Mouse (Mus musculus): ENCODE data around the gene Mpv17l2.

The Mpv17l2 gene

GRCm38 (mm10) chr8:70791294-70791701 lies 30.6 kb upstream of the Mpv17l2 start:
- DNase-seq (ENCODE audit: low read depth in 2 of 2, low spot score in 2 of 2) = peak; percentile 62 to 83

- no peak for DNase-seq (ENCODE audit: low read depth in 2 of 2, low spot score in 2 of 2)
Measured at GRCm38 (mm10) chr8:70790846-70791245, 30.1 kb upstream of the Mpv17l2 start.

DNA sequence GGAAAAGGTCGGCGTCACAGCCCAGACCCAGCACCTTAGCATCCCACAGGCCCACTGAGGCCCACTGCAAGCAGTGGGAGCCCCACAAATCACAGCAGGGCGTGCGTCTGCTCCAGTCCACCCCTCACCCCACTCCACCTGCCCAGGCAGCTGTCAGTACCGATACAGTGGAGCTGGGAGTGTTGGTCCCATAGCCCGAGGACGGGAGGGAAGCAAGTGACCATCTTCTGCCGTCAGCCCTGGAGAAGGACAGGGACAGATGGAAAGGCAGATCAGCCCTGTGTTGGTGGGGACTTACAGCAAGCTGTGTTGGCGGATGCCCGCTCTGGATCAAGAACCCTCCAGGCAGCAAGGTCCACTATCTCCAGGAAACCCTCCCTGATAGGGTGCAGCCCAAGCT lies 28.3 kb upstream of the Mpv17l2 start:
- no peak for DNase-seq (ENCODE audit: low read depth in 2 of 2, low spot score in 2 of 2)

DNA sequence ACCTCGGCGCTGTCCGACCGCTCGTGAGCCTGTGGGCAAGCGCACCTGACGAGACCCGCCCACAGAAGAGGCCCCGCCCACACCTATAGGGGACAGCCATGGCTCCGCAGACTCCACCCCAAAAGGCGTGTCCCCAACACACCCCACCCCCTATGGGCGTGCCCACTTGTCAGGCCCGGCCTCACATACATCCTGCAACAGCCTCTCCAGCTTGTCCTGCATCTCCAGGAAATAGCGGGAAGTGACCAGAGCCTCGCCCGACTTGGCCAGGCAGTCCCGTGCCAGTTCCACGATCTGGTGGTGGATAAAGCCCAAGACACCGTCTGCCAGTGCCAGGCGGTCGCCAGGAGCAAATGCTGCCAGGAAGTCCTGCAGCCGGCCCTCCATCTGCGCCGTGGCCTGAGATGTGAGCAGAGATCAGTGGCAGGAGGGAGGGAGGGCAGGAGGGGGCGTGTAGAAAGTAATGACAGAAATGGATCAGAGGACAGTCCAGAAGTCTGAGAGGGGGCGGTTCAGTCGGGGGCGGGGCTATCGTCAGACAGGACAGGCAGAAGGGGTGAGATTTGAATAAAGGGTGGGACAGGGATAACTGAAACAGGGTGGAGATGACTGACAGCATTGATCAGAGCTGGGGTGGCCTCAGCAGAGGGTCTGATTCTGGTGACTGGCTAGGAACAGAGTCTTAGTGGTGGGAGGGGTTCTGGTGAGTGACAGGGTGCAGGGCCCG lies 27.4 kb upstream of the Mpv17l2 start:
- DNase-seq (ENCODE audit: low read depth in 2 of 2, low spot score in 2 of 2) = no peak

DNA sequence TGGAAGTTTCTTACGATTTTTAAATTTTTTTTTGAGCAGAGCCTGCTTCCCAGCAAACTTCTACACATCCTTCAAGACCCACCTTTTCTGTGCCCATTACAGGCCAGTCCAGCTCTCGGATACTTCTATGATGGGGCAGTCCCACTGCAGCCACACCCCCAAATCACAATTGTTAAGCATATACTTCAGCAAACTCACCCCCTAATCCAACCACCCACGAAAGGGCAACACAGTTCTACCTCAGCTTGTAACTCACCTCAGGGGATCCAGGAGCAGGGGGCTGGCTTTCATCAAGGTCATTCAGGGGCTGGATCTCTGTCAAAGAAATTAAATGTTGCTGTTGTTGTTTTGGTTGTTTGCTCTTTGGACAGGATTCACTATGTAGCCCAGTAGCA lies 26.3 kb upstream of the Mpv17l2 start:
- DNase-seq (ENCODE audit: low read depth in 2 of 2, low spot score in 2 of 2) = no peak

GRCm38 (mm10) chr8:70786291-70787050 lies 25.7 kb upstream of the Mpv17l2 start:
- DNase-seq (ENCODE audit: low read depth in 2 of 2, low spot score in 2 of 2) = no peak

GRCm38 (mm10) chr8:70780093-70780492 lies 19.3 kb upstream of the Mpv17l2 start:
- DNase-seq (ENCODE audit: low read depth in 2 of 2, low spot score in 2 of 2) = no peak

DNA sequence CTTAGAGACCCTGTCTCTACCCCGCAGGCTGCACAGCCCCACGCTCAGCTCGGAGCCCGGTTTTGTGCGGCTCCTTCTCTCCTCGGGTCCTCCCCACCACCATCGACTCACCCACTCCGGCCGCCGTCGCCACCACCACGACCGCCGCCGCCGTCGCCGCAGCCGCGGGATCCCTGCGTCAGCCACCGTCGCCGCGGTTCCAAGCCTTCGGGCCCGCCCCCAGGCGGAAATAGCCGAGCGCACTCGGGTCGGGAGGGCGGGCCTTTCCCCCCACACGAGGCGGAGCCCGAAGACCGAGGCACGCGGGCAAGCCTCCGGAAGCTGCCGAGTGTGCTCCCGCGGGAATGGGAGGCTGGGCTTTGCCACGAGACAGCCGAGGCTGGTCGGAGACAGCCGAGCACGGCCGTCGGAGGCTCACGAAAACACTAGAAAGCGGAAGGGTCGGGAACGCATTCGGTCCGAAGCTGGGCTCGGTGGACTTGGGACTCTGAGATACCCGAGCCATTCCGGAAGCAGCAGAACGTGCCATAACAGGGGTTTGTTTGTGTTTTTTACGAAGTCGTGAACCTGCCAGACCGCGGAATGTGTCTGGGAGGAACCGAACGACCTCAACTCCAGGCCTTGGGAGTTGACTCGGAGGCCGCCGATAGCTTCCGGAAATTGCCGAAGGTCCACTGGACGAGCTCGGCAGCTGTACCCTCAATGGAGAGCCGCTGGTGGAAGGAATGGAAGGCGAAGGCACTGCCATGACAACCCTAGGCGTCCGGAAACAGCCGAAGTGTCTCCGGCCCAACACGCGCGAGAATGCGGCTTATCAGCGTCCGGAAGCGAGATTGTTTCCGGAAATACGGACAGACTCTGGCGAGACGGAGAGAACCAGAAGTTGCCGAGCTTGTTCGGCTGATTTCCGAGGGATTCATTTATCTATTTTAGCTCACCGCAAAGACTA lies 16.0 kb upstream of the Mpv17l2 start, which contains the start of gene Pik3r2:
Pik3r2 (minus strand) TSS at position 218 of the 949 bp plus-strand sequence.
- DNase-seq (ENCODE audit: low read depth in 2 of 2, low spot score in 2 of 2) = peak; percentile 93 to 97

DNA sequence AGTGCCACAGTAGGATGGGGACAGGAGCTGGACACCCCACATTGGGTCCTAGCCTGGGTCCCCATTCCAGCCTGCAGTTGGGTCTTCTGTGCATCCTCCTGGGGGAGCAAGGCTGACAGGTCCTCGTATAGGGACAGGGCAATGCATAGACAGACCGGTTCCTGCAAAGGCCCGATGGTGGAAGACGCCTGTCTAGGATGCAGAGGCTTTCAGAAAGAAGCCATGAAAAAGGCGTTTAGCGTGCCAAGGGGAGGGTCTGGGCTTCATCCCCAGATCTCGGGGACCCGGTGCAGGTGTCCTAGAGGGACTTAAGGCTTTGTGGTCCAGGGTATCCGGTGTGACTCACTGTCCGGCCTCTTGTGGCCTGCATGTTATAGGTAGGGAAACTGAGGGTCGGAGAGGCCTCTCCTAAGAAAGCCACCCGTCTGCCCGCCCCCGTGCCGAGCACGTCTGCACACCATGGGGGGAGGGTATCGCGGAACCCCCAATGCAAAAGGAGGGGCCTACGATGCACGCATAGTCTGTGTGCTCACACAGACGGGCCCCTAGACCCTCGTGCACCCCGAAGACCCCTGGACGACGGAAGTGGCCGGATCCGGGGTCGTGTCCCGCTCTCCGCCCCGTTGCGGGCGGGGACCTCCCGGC lies 15.2 kb upstream of the Mpv17l2 start:
- no peak for DNase-seq (ENCODE audit: low read depth in 2 of 2, low spot score in 2 of 2)

GRCm38 (mm10) chr8:70775227-70775626 lies 14.5 kb upstream of the Mpv17l2 start:
- DNase-seq (ENCODE audit: low read depth in 2 of 2, low spot score in 2 of 2) = no peak

GRCm38 (mm10) chr8:70774740-70775139 lies 14.0 kb upstream of the Mpv17l2 start:
- no peak for DNase-seq (ENCODE audit: low read depth in 2 of 2, low spot score in 2 of 2)

DNA sequence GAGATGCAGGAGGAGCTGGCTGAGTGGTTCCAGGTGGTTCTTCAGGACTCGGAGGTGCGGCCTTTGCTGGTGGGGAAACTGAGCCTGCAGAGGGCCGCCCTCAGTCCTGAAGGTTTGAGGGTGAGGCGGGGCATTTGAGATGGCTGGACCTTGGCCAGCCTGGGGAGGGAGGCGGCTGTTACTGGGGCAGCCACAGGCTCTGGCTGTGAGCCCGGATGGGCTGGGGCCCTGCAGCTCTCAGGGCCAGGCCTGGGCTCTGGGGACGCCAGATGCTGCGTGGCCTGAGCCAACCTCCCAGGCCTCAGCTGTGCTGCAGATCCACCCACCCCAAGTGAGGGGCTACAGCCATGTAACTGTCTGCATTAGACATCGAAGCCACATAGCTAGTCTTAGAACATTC lies 13.1 kb upstream of the Mpv17l2 start:
- no peak for DNase-seq (ENCODE audit: low read depth in 2 of 2, low spot score in 2 of 2)

DNA sequence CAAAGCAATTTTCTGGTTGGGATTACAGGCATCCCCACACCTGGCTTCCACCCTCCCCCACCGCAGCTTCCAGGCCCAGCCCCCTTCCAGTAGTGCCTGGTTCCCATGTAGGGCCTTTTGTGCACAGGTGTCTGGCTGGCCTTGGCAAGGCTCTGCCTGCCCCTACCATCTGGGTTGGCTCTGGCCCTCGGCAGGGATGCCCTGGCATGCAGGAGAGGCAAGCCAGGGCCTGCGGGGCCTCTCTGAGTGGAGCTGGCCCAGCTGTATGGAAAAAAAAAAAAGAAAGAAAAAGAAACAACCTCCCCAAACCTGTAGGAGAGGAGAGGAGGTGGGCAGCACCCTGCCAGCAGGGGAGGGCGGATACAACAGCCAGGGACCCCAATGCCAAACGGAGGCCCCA lies 12.7 kb upstream of the Mpv17l2 start:
- DNase-seq (ENCODE audit: low read depth in 2 of 2, low spot score in 2 of 2) = no peak

- no peak for DNase-seq (ENCODE audit: low read depth in 2 of 2, low spot score in 2 of 2)
Measured at GRCm38 (mm10) chr8:70772890-70773289, 12.1 kb upstream of the Mpv17l2 start.

- DNase-seq (ENCODE audit: low read depth in 2 of 2, low spot score in 2 of 2) = no peak
Measured at GRCm38 (mm10) chr8:70772075-70772474, 11.3 kb upstream of the Mpv17l2 start.

DNA sequence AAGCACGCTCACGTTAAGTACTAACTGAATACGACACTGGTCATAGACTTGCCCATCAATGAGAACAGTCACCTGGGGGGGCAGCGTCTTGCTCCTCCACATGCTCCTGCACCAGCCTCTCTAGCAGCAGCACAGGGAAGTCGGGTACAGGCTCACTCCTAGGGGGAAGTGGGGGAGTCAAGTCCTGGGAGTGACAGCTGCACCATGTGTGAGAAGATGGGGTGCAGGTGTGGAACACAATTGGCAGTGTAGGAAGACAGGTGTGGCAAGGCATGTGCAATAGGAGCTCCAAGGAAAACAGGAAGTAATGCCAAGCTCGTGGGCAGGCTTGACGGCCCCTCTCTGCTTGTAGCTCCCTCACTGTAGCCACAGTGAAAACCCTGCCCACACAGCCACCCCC lies 10.5 kb upstream of the Mpv17l2 start:
- DNase-seq (ENCODE audit: low read depth in 2 of 2, low spot score in 2 of 2) = no peak

- no peak for DNase-seq (ENCODE audit: low read depth in 2 of 2, low spot score in 2 of 2)
Measured at GRCm38 (mm10) chr8:70770748-70771147, 10.0 kb upstream of the Mpv17l2 start.

DNA sequence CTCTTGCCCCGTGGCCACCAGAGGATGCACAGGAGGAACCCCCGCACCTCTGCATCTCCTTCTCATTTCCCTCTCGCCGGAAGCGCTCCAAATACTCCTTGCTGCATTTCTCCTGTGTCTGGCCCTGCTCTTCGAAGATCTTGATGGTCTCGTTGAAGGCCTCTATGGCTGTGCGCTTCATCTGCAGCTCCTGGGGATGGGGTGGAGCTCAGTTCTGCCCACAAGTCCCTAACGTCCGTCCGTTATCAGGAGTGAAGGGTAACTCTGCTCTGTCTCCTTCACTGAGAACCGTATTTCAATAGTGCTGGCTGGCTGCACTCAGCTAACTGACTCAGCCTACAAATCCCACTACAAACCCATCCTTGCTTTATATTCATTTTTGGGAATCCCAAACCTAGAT lies 9.1 kb upstream of the Mpv17l2 start:
- DNase-seq (ENCODE audit: low read depth in 2 of 2, low spot score in 2 of 2) = no peak

GRCm38 (mm10) chr8:70769359-70769758 lies 8.6 kb upstream of the Mpv17l2 start:
- DNase-seq (ENCODE audit: low read depth in 2 of 2, low spot score in 2 of 2) = peak; percentile 95 to 97

- DNase-seq (ENCODE audit: low read depth in 2 of 2, low spot score in 2 of 2) = no peak
Measured at GRCm38 (mm10) chr8:70768956-70769355, 8.2 kb upstream of the Mpv17l2 start.

DNA sequence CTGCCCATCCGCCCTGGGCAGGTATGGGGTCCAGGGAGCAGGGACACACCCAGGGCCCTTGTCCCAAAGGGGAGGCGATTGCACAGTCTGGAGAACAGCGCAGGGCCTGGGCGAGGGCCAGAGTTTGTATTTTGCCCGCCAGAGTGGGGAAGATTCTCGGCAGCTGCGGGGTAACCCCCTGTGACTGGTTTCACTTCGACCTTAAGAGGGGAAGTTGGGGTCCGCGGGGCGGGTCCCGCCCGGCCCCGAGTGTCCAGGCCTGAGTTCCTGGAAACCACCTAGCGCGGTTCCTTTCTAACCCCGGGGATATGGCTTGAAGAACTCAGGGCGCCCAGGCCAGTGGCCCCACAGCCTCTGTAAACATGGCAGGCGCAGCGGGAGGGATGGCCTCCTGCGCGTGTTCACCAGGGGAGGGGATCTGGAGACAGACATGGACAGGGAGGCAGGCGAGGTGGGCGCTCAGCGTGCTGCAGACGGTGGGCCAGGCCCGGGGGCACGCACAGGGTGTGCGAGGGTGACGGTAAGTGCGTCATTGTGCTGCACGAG lies 7.6 kb upstream of the Mpv17l2 start:
- no peak for DNase-seq (ENCODE audit: low read depth in 2 of 2, low spot score in 2 of 2)
